Mouse (Mus musculus) erythroblast, embryonic 14.5 days (primary cell): ENCODE data around the gene D5Ertd577e. TPM values are rescaled to one million over a fixed set of nuclear protein-coding genes. Genes with fewer than 3 reads are reported as not detected.
"Not testable (repeated sequence)": the region's sequence is repeated elsewhere in the genome, so short reads cannot be mapped to it uniquely, and the experiment has no call there.

Source experiments
- H3K27me3 ChIP-seq: 2 replicates; pipeline ENCODE4 v1.6.1; 2012; ENCODE audit warnings: inconsistent platforms; ENCODE audit not compliant: control insufficient read depth
- H3K36me3 ChIP-seq: 2 replicates; pipeline ENCODE4 v1.6.1; 2012; ENCODE audit warnings: mild to moderate bottlenecking, inconsistent platforms; ENCODE audit not compliant: control insufficient read depth
- H3K4me1 ChIP-seq: 2 replicates; pipeline ENCODE4 v1.6.1; 2012; ENCODE audit warnings: inconsistent platforms; ENCODE audit not compliant: control insufficient read depth
- H3K4me3 ChIP-seq: replicated peaks from 2 replicates; pipeline ENCODE3; 2012; ENCODE audit warnings: moderate library complexity, mild to moderate bottlenecking, inconsistent platforms
- H3K9me3 ChIP-seq: 2 replicates; pipeline ENCODE4 v1.6.1; 2012; ENCODE audit warnings: low read length, inconsistent platforms, mixed read lengths; ENCODE audit not compliant: control insufficient read depth
- polyA plus RNA-seq: library from polyadenylated mRNA; stranded (reverse); fragments of >175 nt; gene quantifications from 2 replicates; pipeline ENCODE4 v1.2.3, GENCODE M21; 2012

Gene D5Ertd577e
- polyA plus RNA-seq = not detected in 2 replicates

DNA sequence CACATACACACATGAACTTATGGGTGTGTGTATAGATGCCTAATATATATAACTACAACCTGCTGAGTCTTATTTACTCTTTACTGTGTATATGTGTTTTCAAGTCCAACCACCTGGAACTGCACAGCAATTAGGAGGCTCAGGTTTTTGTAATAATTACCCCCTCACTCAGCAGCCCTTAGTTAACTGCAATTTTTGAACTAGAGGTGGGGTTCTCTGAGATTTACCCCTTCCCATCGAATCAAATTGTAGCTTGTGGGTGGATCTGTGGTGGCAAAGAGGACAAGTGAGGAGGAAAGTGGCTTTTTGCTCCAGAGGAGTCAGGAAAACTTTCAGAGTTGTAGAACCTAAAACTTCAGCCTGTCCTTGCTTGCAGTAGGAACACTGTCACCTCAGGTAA lies at the start of gene D5Ertd577e:
Gene D5Ertd577e, plus strand, starts transcription at position 301 of the 400 bp plus-strand sequence.
- not testable (repeated sequence) for H3K36me3 ChIP-seq, H3K27me3 ChIP-seq, H3K4me3 ChIP-seq, H3K4me1 ChIP-seq, H3K9me3 ChIP-seq

DNA sequence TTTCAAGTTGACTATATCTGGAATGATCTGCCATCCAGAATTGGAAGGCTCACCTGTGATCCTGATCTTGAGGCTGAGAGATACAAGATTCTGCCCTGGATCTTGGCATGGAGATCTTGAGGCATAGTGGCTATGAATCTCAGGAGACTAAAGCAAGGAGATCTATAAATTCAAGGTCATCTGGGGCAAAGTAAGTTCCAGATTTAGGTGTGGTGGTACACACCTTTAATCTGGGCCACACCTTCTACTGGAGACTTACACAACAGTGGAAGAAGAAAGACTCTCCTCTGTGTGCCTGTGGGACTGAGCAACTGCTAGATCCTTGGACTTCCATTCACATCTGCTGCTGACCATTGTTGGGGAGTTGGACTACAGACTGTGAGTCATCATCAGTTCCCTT lies 53.9 kb downstream of the D5Ertd577e start, which contains the start of gene Gm3286:
Gene Gm3286, plus strand, starts transcription at position 301 of the 400 bp plus-strand sequence.
- not testable (repeated sequence) for H3K4me1 ChIP-seq, H3K36me3 ChIP-seq, H3K9me3 ChIP-seq, H3K4me3 ChIP-seq, H3K27me3 ChIP-seq

Other genes with a start within 250 kb of the D5Ertd577e start
- gene Gm10424, start 184.0 kb upstream of the D5Ertd577e start, polyA plus RNA-seq = not detected in 2 replicates
- gene Gm3259, start 150.9 kb upstream of the D5Ertd577e start, polyA plus RNA-seq = not detected in 2 replicates
- gene Gm3286, start 54.0 kb downstream of the D5Ertd577e start, polyA plus RNA-seq = not detected in 2 replicates
- not detected in 2 replicates for gene Gm7971, start 138.1 kb downstream of the D5Ertd577e start, polyA plus RNA-seq